Mouse (Mus musculus) G1E (cell line): Measurements from ENCODE around the gene Tom1.

Experiments
- CTCF ChIP-seq: IDR thresholded peaks from 2 replicates; pipeline ENCODE4 v1.5.1; 2012; ENCODE audit warnings: low read depth, low read length, inconsistent platforms, mixed read lengths
- GATA1 ChIP-seq: IDR thresholded peaks from 2 replicates; pipeline ENCODE4 v1.6.1; 2012; ENCODE audit warnings: borderline replicate concordance, low read length, inconsistent platforms, mixed read lengths
- GATA2 ChIP-seq: IDR thresholded peaks from 2 replicates; pipeline ENCODE4 v1.6.1; 2012; ENCODE audit warnings: low read depth, low read length, inconsistent platforms, borderline replicate concordance
- POLR2AphosphoS5 ChIP-seq: IDR thresholded peaks from 2 replicates; pipeline ENCODE4 v1.6.1; 2012; ENCODE audit warnings: low read depth, low read length, inconsistent platforms; ENCODE audit not compliant: insufficient replicate concordance
- TAL1 ChIP-seq: conservative IDR thresholded peaks from 2 replicates; pipeline ENCODE4 v1.6.1; 2012; ENCODE audit warnings: low read depth, low read length, inconsistent platforms, mixed read lengths

DNA sequence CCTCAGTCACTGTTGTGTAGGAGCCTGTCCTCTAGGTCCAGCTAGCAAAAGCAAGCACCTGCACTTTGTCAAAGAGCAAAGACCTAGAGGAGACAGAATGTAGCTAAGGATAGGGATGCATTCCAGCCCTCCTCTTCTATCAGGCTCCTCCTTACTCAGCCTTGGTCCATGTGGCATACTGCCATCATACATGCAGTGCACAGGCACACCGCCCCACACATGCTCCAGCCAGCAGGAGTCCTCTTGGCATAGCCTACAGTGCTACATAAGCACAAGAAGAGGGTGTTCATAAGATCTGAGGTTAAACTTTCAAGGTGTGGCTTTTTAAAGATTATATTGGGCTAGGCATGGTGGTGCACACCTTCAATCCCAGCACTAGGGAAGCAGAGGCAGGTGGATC lies 41.4 kb downstream of the Tom1 start:
- no peak for TF ChIP-seq CTCF
- no peak for TF ChIP-seq GATA1
- no peak for TF ChIP-seq GATA2
- TF ChIP-seq TAL1, result no peak
- TF ChIP-seq POLR2AphosphoS5, result no peak
